Mouse (Mus musculus): ENCODE data around the gene Dpagt1. TPM values are rescaled to one million over a fixed set of nuclear protein-coding genes. Genes with fewer than 3 reads are reported as not detected.
A peak's percentile ranks its signal among the peaks of the same experiment; 100 is the strongest.
"Not testable (repeated sequence)": the region's sequence is repeated elsewhere in the genome, so short reads cannot be mapped to it uniquely, and the experiment has no call there.

Gene Dpagt1
- polyA plus RNA-seq, 1 experiment from 2014 or later = 32.0 TPM

DNA sequence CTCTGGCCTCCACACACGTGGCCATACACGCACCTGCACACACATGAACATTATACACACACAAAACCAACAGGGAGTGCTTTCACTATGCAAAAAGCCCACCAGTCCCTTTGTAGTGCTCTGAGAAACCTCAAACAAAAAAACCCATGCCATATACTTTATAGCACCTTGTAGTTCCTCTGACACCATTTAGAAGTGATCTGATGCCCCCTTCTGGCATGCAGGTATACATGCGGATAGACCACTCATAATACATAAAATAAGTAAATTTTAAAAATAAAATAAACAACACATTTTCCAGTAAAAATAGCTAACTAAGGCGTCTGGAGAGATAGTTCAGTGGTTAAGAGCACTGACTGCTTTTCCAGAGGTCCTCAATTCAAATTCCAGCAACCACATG, 31.4 kb downstream of the Dpagt1 start:
- Histone ChIP-seq H3K27me3 (ENCODE audit: control insufficient read depth, insufficient read depth, low read length) (no peaks in the 10 kb centered on the region), H3K27ac (ENCODE audit: low read length) (no peak overlapping the region), H3K4me2 (ENCODE audit: low read depth, low read length) (no peak overlapping the region), H3K9me3 (replicated peaks; ENCODE audit: control insufficient read depth, low read length) (no peaks in the 10 kb centered on the region), H3K4me1 (ENCODE audit: control insufficient read depth, insufficient read depth, low read length) (peaks cover 8% of the 10 kb centered on the region), H3K9ac (ENCODE audit: low read length) (no peak overlapping the region), H3K36me3 (ENCODE audit: control insufficient read depth, insufficient read depth, low read length) (peaks cover 57% of the 10 kb centered on the region), H3K4me3 (replicated peaks; ENCODE audit: low read length) (no peak overlapping the region)
- 69% methylated on average over 4 of the region's 4 CpGs for WGBS
- ATAC-seq (ENCODE audit: insufficient read depth, low FRiP score) = no peak

DNA sequence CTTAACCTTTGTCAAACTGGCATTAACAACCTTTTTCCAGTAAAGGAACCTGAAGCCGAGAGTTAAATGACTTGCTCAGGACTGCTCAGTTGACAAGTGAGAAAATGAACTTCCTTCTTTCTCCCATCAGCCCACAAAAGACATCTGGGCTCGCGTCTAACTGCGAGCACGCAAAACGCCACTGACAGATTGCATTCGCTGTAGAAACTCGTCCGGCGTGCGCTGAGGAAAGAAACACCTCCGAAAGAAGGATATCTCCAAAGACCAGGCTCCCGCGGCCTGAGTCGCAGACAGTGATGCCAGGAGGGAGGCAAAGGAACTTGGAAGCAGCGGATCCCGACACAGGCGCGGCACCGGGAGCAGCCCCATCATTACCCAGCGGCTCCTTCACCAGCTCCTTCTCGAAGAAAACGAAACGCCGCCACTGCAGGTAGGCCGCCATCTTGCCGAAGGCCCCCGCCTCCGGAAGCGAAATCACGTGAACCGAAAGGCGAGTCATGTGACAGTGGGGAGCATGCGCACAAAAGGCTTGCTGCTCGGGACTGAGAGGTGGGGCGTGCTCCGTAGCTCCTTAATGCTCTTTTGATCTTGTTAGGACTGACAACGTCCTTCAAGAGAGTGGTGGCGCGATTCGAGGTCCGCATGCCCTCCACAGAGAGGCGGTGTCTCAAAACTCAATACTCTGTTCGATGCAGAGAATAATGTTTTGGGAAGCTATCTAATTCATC, 35.5 kb downstream of the Dpagt1 start, which contains the start of gene Vps11:
TSS of gene Vps11 (minus strand) at position 481 of the 728 bp plus-strand sequence.
- Histone ChIP-seq H3K4me3 (replicated peaks; ENCODE audit: low read length) (peak within 1 kb of the TSS; percentile 81), H3K27me3 (ENCODE audit: control insufficient read depth, insufficient read depth, low read length) (no peaks in the 10 kb centered on the region), H3K9ac (ENCODE audit: low read length) (peak within 1 kb of the TSS; percentile 80), H3K9me3 (replicated peaks; ENCODE audit: control insufficient read depth, low read length) (no peaks in the 10 kb centered on the region), H3K4me1 (ENCODE audit: control insufficient read depth, insufficient read depth, low read length) (peaks cover 8% of the 10 kb centered on the region), H3K27ac (ENCODE audit: low read length) (peak within 1 kb of the TSS; percentile 72), H3K4me2 (ENCODE audit: low read depth, low read length) (peak within 1 kb of the TSS; percentile 78), H3K36me3 (ENCODE audit: control insufficient read depth, insufficient read depth, low read length) (peaks cover 22% of the 10 kb centered on the region)
- peak; percentile 94 for ATAC-seq (ENCODE audit: insufficient read depth, low FRiP score)
- WGBS = under 1% methylated on average over 44 of the region's 44 CpGs

- peak; percentile 39; the same call in 1 of the 2 replicates for ATAC-seq (ENCODE audit: insufficient read depth, low FRiP score)
- not testable (repeated sequence) for H3K27me3 ChIP-seq (ENCODE audit: control insufficient read depth, insufficient read depth, low read length); H3K9me3 ChIP-seq (replicated peaks; ENCODE audit: control insufficient read depth, low read length); H3K4me1 ChIP-seq (ENCODE audit: control insufficient read depth, insufficient read depth, low read length)
- peak overlapping the region; percentile 53 for H3K27ac ChIP-seq (ENCODE audit: low read length)
- H3K4me2 ChIP-seq (ENCODE audit: low read depth, low read length) = peak overlapping the region; percentile 78
- peak overlapping the region; percentile 81 for H3K4me3 ChIP-seq (replicated peaks; ENCODE audit: low read length)
- H3K9ac ChIP-seq (ENCODE audit: low read length) = peak overlapping the region; percentile 56
- 37% methylated on average over 4 of the region's 4 CpGs for WGBS
- peaks cover 16% of the 10 kb centered on the region for H3K36me3 ChIP-seq (ENCODE audit: control insufficient read depth, insufficient read depth, low read length)
Measured at GRCm38 (mm10) chr9:44361931-44362330, 36.1 kb downstream of the Dpagt1 start.

DNA sequence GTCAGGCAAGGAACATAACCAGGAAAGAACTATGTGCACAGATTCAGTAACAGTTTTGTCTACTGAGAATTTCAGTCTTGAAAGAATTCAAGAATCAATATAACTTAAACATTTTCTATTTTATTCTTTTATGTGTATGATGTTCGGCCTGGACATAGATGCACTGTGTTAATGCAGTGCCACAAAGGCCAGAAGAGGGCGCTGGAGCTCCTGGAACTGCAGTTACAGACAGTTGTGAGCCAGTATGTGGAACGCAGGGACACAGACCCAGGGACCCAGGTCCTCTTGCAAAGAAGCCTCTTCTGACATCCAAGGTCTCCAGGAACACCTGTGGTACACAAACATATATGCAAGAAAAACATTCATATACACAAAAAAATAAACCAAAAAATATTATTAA, 38.7 kb downstream of the Dpagt1 start:
- Histone ChIP-seq H3K36me3 (ENCODE audit: control insufficient read depth, insufficient read depth, low read length) (no peaks in the 10 kb centered on the region), H3K4me2 (ENCODE audit: low read depth, low read length) (no peak overlapping the region), H3K4me1 (ENCODE audit: control insufficient read depth, insufficient read depth, low read length) (peaks cover 8% of the 10 kb centered on the region), H3K9ac (ENCODE audit: low read length) (no peak overlapping the region), H3K27ac (ENCODE audit: low read length) (no peak overlapping the region), H3K4me3 (replicated peaks; ENCODE audit: low read length) (no peak overlapping the region), H3K27me3 (ENCODE audit: control insufficient read depth, insufficient read depth, low read length) (no peaks in the 10 kb centered on the region), H3K9me3 (replicated peaks; ENCODE audit: control insufficient read depth, low read length) (no peaks in the 10 kb centered on the region)
- no peak for ATAC-seq (ENCODE audit: insufficient read depth, low FRiP score)
- 62% methylated on average over 3 of the region's 3 CpGs for WGBS

DNA sequence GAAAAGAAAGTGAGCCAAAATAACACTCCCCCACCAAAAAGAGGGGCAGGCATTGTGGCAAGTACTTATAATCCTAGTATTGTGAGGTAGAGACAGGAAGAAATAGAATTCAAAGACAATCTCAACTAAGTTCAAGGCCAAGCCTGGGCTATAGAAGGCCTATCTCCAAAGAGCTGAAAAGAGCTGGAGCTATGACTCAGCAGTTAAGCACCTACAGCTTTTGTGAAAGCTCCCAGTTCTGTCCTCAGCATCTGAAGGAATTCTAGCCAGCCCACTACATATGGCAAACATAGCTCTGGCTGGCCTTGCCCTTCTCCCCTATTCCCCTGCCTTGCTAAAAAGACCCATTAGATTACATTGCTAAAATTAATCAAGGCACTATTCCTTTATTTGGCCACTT, 47.6 kb downstream of the Dpagt1 start:
- Histone ChIP-seq H3K36me3 (ENCODE audit: control insufficient read depth, insufficient read depth, low read length) (no peaks in the 10 kb centered on the region), H3K4me3 (replicated peaks; ENCODE audit: low read length) (no peak overlapping the region), H3K9ac (ENCODE audit: low read length) (no peak overlapping the region), H3K4me2 (ENCODE audit: low read depth, low read length) (no peak overlapping the region), H3K27ac (ENCODE audit: low read length) (no peak overlapping the region), H3K27me3 (ENCODE audit: control insufficient read depth, insufficient read depth, low read length) (no peaks in the 10 kb centered on the region), H3K4me1 (ENCODE audit: control insufficient read depth, insufficient read depth, low read length) (peaks cover 2% of the 10 kb centered on the region), H3K9me3 (replicated peaks; ENCODE audit: control insufficient read depth, low read length) (0 out of 2 replicates have a peak, but pooled peaks cover 2% of the 10 kb centered on the region)
- ATAC-seq (ENCODE audit: insufficient read depth, low FRiP score) = no peak

GRCm38 (mm10) chr9:44376141-44376540, 50.3 kb downstream of the Dpagt1 start:
- Histone ChIP-seq H3K36me3 (ENCODE audit: control insufficient read depth, insufficient read depth, low read length) (no peaks in the 10 kb centered on the region), H3K27ac (ENCODE audit: low read length) (no peak overlapping the region), H3K4me3 (replicated peaks; ENCODE audit: low read length) (no peak overlapping the region), H3K9ac (ENCODE audit: low read length) (no peak overlapping the region), H3K4me2 (ENCODE audit: low read depth, low read length) (no peak overlapping the region), H3K9me3 (replicated peaks; ENCODE audit: control insufficient read depth, low read length) (0 out of 2 replicates have a peak, but pooled peaks cover 2% of the 10 kb centered on the region), H3K27me3 (ENCODE audit: control insufficient read depth, insufficient read depth, low read length) (no peaks in the 10 kb centered on the region), H3K4me1 (ENCODE audit: control insufficient read depth, insufficient read depth, low read length) (peaks cover 12% of the 10 kb centered on the region)
- 81% methylated on average over 6 of the region's 6 CpGs for WGBS
- no peak for ATAC-seq (ENCODE audit: insufficient read depth, low FRiP score)

GRCm38 (mm10) chr9:44377335-44377734, 51.5 kb downstream of the Dpagt1 start:
- peaks cover 12% of the 10 kb centered on the region for H3K4me1 ChIP-seq (ENCODE audit: control insufficient read depth, insufficient read depth, low read length)
- not testable (repeated sequence) for H3K9me3 ChIP-seq (replicated peaks; ENCODE audit: control insufficient read depth, low read length); ATAC-seq (ENCODE audit: insufficient read depth, low FRiP score); H3K27me3 ChIP-seq (ENCODE audit: control insufficient read depth, insufficient read depth, low read length); H3K9ac ChIP-seq (ENCODE audit: low read length); H3K27ac ChIP-seq (ENCODE audit: low read length); H3K4me2 ChIP-seq (ENCODE audit: low read depth, low read length); H3K4me3 ChIP-seq (replicated peaks; ENCODE audit: low read length); H3K36me3 ChIP-seq (ENCODE audit: control insufficient read depth, insufficient read depth, low read length)
- WGBS = 79% methylated on average over 2 of the region's 2 CpGs

- no peaks in the 10 kb centered on the region for H3K9me3 ChIP-seq (replicated peaks; ENCODE audit: control insufficient read depth, low read length)
- H3K9ac ChIP-seq (ENCODE audit: low read length) = peak overlapping the region; percentile 86
- no peaks in the 10 kb centered on the region for H3K27me3 ChIP-seq (ENCODE audit: control insufficient read depth, insufficient read depth, low read length)
- H3K27ac ChIP-seq (ENCODE audit: low read length) = peak overlapping the region; percentile 93; the same call in 1 of the 2 replicates
- H3K4me1 ChIP-seq (ENCODE audit: control insufficient read depth, insufficient read depth, low read length) = peaks cover 12% of the 10 kb centered on the region
- ATAC-seq (ENCODE audit: insufficient read depth, low FRiP score) = no peak
- peak overlapping the region; percentile 72 for H3K4me2 ChIP-seq (ENCODE audit: low read depth, low read length)
- H3K36me3 ChIP-seq (ENCODE audit: control insufficient read depth, insufficient read depth, low read length) = peaks cover 12% of the 10 kb centered on the region
- WGBS = 78% methylated on average over 5 of the region's 5 CpGs
- peak overlapping the region; percentile 91 for H3K4me3 ChIP-seq (replicated peaks; ENCODE audit: low read length)
Measured at GRCm38 (mm10) chr9:44378153-44378730, 52.4 kb downstream of the Dpagt1 start.

DNA sequence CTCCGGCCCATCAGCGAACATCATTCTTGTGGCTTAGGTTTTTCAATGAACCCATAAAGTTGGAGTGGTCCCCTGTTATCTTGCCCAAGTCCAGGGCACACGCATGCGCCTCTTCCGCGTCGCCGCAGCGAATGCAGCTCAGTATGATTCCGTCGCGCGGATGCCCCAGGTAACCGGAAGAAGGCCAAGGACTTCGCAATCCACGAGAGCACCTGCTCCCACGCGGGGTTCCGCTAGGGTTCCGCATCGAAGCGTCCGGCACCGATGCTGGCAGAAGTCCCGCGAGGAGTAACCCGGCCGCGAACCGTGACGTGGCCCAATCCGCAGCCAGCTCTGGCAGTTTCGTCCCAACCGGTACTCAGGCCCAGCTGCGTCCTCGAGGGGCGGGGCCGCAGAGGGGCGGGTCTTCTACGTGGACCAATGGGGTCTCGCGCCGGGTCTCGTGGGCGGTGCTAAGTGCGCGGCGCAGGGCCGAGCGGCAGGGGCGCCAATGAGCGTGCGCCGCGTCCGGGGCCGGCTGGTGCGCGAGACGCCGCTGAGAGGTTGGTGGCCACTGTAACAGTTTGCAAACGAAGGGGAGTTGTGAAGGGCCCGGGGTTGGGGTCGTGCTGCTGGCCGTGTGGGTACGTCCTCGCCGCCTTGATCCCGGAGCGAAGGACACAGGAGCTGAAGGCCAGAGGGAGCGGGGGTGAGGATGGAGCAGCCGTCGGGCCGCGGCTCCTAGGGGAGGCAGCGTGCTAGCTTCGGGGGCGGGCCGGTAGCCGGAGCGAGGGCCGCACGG, 53.4 kb downstream of the Dpagt1 start, which contains the start of gene Hyou1:
TSS of gene Hyou1 (plus strand) at position 437 of the 781 bp plus-strand sequence.
- Histone ChIP-seq H3K9me3 (replicated peaks; ENCODE audit: control insufficient read depth, low read length) (no peaks in the 10 kb centered on the region), H3K4me1 (ENCODE audit: control insufficient read depth, insufficient read depth, low read length) (peaks cover 12% of the 10 kb centered on the region), H3K4me2 (ENCODE audit: low read depth, low read length) (peak within 1 kb of the TSS; percentile 72), H3K9ac (ENCODE audit: low read length) (peak within 1 kb of the TSS; percentile 86), H3K4me3 (replicated peaks; ENCODE audit: low read length) (peak within 1 kb of the TSS; percentile 91), H3K36me3 (ENCODE audit: control insufficient read depth, insufficient read depth, low read length) (peaks cover 19% of the 10 kb centered on the region), H3K27ac (ENCODE audit: low read length) (peak within 1 kb of the TSS; percentile 93), H3K27me3 (ENCODE audit: control insufficient read depth, insufficient read depth, low read length) (no peaks in the 10 kb centered on the region)
- ATAC-seq (ENCODE audit: insufficient read depth, low FRiP score) = peak; percentile 98
- WGBS = under 1% methylated on average over 83 of the region's 83 CpGs
